Mouse (Mus musculus): Measurements from ENCODE around the gene Mctp1.

GRCm38 (mm10) chr13:76527751-76528150 is 143.4 kb downstream of the Mctp1 start:
- TF ChIP-seq CTCF (IDR thresholded peaks at IDR 0.05; ENCODE audit: control insufficient read depth, insufficient read depth, insufficient replicate concordance, low read depth, low read length) (no peak), POLR2A (IDR thresholded peaks at IDR 0.05; ENCODE audit: control insufficient read depth, low read depth, low read length) (no peak)
